Mouse (Mus musculus) megakaryocyte, embryonic 14.5 days (primary cell): ENCODE measurements around the gene Espl1.

Experiments used
- FLI1 ChIP-seq: IDR thresholded peaks from 2 replicates; pipeline ENCODE4 v1.6.1; 2012; ENCODE audit warnings: low read length, inconsistent platforms, mixed read lengths
- GATA1 ChIP-seq: IDR thresholded peaks from 3 replicates; pipeline ENCODE4 v1.6.1; 2012; ENCODE audit warnings: mixed read lengths, low read length, inconsistent platforms, borderline replicate concordance

- TF ChIP-seq GATA1 (no peak), FLI1 (no peak)
Measured at GRCm38 (mm10) chr15:102287395-102287794, 8.7 kb upstream of the Espl1 start.
